In the genomic region with DNA sequence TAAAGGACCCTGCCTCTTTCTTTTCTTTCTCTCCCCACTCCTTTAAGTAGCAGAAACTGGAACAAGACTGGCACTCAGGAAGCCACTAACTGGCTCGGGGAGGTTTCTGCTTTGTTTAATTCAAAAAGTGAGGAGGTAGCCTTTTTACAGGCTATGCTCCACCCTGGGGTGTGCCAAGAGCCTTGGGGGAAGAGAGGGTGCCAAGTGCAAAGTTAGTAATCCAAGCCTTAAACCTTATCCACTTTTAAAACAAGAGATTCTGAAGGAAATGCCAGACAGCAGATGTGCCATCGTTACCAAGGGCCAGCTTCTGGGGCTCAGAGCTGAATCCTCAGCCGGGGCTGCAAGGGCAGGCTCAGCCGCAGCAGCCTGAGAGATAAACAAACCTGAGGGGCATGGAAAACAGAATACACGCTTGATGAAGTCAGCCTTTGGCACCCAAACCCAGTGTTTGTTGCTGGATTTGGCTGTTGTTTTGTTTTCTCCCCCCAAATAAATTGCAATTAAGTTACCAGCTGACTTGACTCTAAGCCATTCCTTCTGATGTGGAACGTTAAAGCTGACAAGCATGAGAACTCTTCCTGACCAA, we compare ENCODE assay signal across 9 mouse cellular contexts.
DNase-seq lines count a peak whose midpoint lies in the region; ATAC-seq and TF ChIP-seq lines count a peak whose summit lies in the region.
"Had no signal": no experiment of that assay in that cellular context is flagged by ENCODE, and none has a peak within 500 bp of the region (broad histone marks: within the 10 kb centered on the region; RNA-seq: fewer than 3 reads in every experiment).

No protein-coding gene starts in this region.

- no peak for DNase-seq in forebrain, embryonic 10.5 days (ENCODE audit: extremely low spot score, low spot score)
- DNase-seq in forebrain, embryonic 11.5 days (ENCODE audit: low spot score): no peak
- DNase-seq in midbrain, embryonic 10.5 days (ENCODE audit: low spot score): no peak
- peak; percentile 19 for DNase-seq in limb, embryonic 14.5 days (ENCODE audit: low spot score)
- no peak for DNase-seq in cerebellum, postnatal 25 days
- no peak for DNase-seq in ovary, postnatal 10 days (ENCODE audit: low spot score)

- TF ChIP-seq POLR2A in limb, embryonic 14.5 days (IDR thresholded peaks at IDR 0.05; ENCODE audit: borderline replicate concordance, extremely low read depth, insufficient read depth, insufficient read length): no peak

- H3K4me1 ChIP-seq in forebrain, embryonic 10.5 days: peaks cover 53% of the 10 kb centered on the region
- H3K4me1 ChIP-seq in forebrain, embryonic 11.5 days (replicated peaks; ENCODE audit: control insufficient read depth, insufficient read depth, low read length): peaks cover 2% of the 10 kb centered on the region
- peaks cover 57% of the 10 kb centered on the region for H3K4me1 ChIP-seq in midbrain, embryonic 10.5 days
- H3K4me1 ChIP-seq in midbrain, embryonic 13.5 days (replicated peaks): peaks cover 23% of the 10 kb centered on the region
- H3K4me1 ChIP-seq in limb, embryonic 14.5 days (ENCODE audit: control insufficient read depth, insufficient read depth, low read length): peaks cover 45% of the 10 kb centered on the region
- peaks cover 3% of the 10 kb centered on the region; the same call in 1 of the 2 replicates for H3K4me1 ChIP-seq in stomach, embryonic 15.5 days

- no peaks in the 10 kb centered on the region for H3K9me3 ChIP-seq in forebrain, embryonic 10.5 days
- H3K9me3 ChIP-seq in forebrain, embryonic 11.5 days (ENCODE audit: control insufficient read depth, low read length): no peaks in the 10 kb centered on the region
- no peaks in the 10 kb centered on the region for H3K9me3 ChIP-seq in midbrain, embryonic 10.5 days (replicated peaks)
- no peaks in the 10 kb centered on the region for H3K9me3 ChIP-seq in midbrain, embryonic 13.5 days
- no peaks in the 10 kb centered on the region for H3K9me3 ChIP-seq in limb, embryonic 14.5 days (ENCODE audit: control insufficient read depth, low read length)
- H3K9me3 ChIP-seq in stomach, embryonic 15.5 days: no peaks in the 10 kb centered on the region

- H3K27me3 ChIP-seq in forebrain, embryonic 10.5 days (ENCODE audit: poor library complexity, severe bottlenecking): peaks cover 29% of the 10 kb centered on the region
- peaks cover 2% of the 10 kb centered on the region; the same call in 1 of the 2 replicates for H3K27me3 ChIP-seq in forebrain, embryonic 11.5 days (ENCODE audit: control insufficient read depth, insufficient read depth, low read length)
- no peaks in the 10 kb centered on the region; the same call in 1 of the 2 replicates for H3K27me3 ChIP-seq in midbrain, embryonic 10.5 days (ENCODE audit: low read depth, poor library complexity, severe bottlenecking)
- 0 out of 2 replicates have a peak, but pooled peaks cover 3% of the 10 kb centered on the region for H3K27me3 ChIP-seq in midbrain, embryonic 13.5 days
- no peaks in the 10 kb centered on the region for H3K27me3 ChIP-seq in limb, embryonic 14.5 days (ENCODE audit: control insufficient read depth, insufficient read depth, low read length)
- H3K27me3 ChIP-seq in stomach, embryonic 15.5 days (replicated peaks): no peaks in the 10 kb centered on the region

- peak overlapping the region; percentile 1; the same call in 1 of the 2 replicates for H3K27ac ChIP-seq in forebrain, embryonic 10.5 days
- H3K27ac ChIP-seq in forebrain, embryonic 11.5 days (ENCODE audit: low read depth, low read length): no peak overlapping the region
- 0 out of 2 replicates have a peak overlapping the region, but pooled peaks have one; percentile 17 for H3K27ac ChIP-seq in midbrain, embryonic 10.5 days (replicated peaks)
- H3K27ac ChIP-seq in midbrain, embryonic 13.5 days: no peak overlapping the region
- H3K27ac ChIP-seq in limb, embryonic 14.5 days (replicated peaks; ENCODE audit: low read depth, low read length): peak overlapping the region; percentile 59
- no peak overlapping the region for H3K27ac ChIP-seq in stomach, embryonic 15.5 days

- H3K36me3 ChIP-seq in forebrain, embryonic 10.5 days (replicated peaks): no peaks in the 10 kb centered on the region
- no peaks in the 10 kb centered on the region for H3K36me3 ChIP-seq in forebrain, embryonic 11.5 days (ENCODE audit: control insufficient read depth, insufficient read depth, low read length)
- H3K36me3 ChIP-seq in midbrain, embryonic 10.5 days: no peaks in the 10 kb centered on the region
- no peaks in the 10 kb centered on the region for H3K36me3 ChIP-seq in midbrain, embryonic 13.5 days
- H3K36me3 ChIP-seq in limb, embryonic 14.5 days (ENCODE audit: control insufficient read depth, insufficient read depth, low read length): no peaks in the 10 kb centered on the region
- no peaks in the 10 kb centered on the region for H3K36me3 ChIP-seq in stomach, embryonic 15.5 days

- no peak overlapping the region for H3K4me2 ChIP-seq in forebrain, embryonic 11.5 days (ENCODE audit: low read depth, low read length, severe bottlenecking)
- no peak overlapping the region for H3K4me2 ChIP-seq in midbrain, embryonic 13.5 days (replicated peaks)
- peak overlapping the region; percentile 73 for H3K4me2 ChIP-seq in limb, embryonic 14.5 days (replicated peaks; ENCODE audit: low read depth, low read length, severe bottlenecking)
- H3K4me2 ChIP-seq in stomach, embryonic 15.5 days: peak overlapping the region; percentile 36

- peak overlapping the region; percentile 51 for H3K4me3 ChIP-seq in forebrain, embryonic 10.5 days
- H3K4me3 ChIP-seq in forebrain, embryonic 11.5 days (ENCODE audit: low read depth, low read length): no peak overlapping the region
- H3K4me3 ChIP-seq in midbrain, embryonic 10.5 days: peak overlapping the region; percentile 23
- no peak overlapping the region for H3K4me3 ChIP-seq in midbrain, embryonic 13.5 days (replicated peaks)
- peak overlapping the region; percentile 40 for H3K4me3 ChIP-seq in limb, embryonic 14.5 days (replicated peaks; ENCODE audit: low read length)
- peak overlapping the region; percentile 22 for H3K4me3 ChIP-seq in stomach, embryonic 15.5 days (replicated peaks)
- H3K4me3 ChIP-seq: erythroblast, embryonic 14.5 days had no signal

- WGBS in forebrain, embryonic 10.5 days: 46% methylated on average over 6 of the region's 6 CpGs
- 42% methylated on average over 6 of the region's 6 CpGs for WGBS in forebrain, embryonic 11.5 days
- 44% methylated on average over 6 of the region's 6 CpGs for WGBS in midbrain, embryonic 10.5 days
- 42% methylated on average over 6 of the region's 6 CpGs for WGBS in midbrain, embryonic 13.5 days
- WGBS in limb, embryonic 14.5 days: 27% methylated on average over 6 of the region's 6 CpGs
- WGBS in stomach, embryonic 15.5 days: 24% methylated on average over 6 of the region's 6 CpGs

- no peak overlapping the region for H3K9ac ChIP-seq in forebrain, embryonic 11.5 days (ENCODE audit: low read length)
- no peak overlapping the region for H3K9ac ChIP-seq in midbrain, embryonic 13.5 days (replicated peaks)
- peak overlapping the region; percentile 56 for H3K9ac ChIP-seq in limb, embryonic 14.5 days (ENCODE audit: low read depth, low read length, severe bottlenecking)
- H3K9ac ChIP-seq in stomach, embryonic 15.5 days: no peak overlapping the region

- no peak for ATAC-seq in forebrain, embryonic 11.5 days (replicated peaks; ENCODE audit: low FRiP score)
- no peak for ATAC-seq in midbrain, embryonic 13.5 days
- no peak for ATAC-seq in limb, embryonic 14.5 days (ENCODE audit: low FRiP score, low read depth)
- no peak for ATAC-seq in stomach, embryonic 15.5 days (ENCODE audit: insufficient read depth, low FRiP score, low read depth)

Comparison
In these comparisons a context has a peak if more than half of its experiments do, and no peak if none do; other contexts are left out.
1. H3K27ac ChIP-seq: peak in forebrain, embryonic 10.5 days (single experiment), midbrain, embryonic 10.5 days (single experiment) and limb, embryonic 14.5 days (single experiment); none in forebrain, embryonic 11.5 days (single experiment), midbrain, embryonic 13.5 days (single experiment) and stomach, embryonic 15.5 days (single experiment).
2. H3K4me3 ChIP-seq: peak in forebrain, embryonic 10.5 days (single experiment), midbrain, embryonic 10.5 days (single experiment), limb, embryonic 14.5 days (single experiment) and stomach, embryonic 15.5 days (single experiment); none in forebrain, embryonic 11.5 days (single experiment) and midbrain, embryonic 13.5 days (single experiment).
3. H3K4me2 ChIP-seq: peak in limb, embryonic 14.5 days (single experiment) and stomach, embryonic 15.5 days (single experiment); none in forebrain, embryonic 11.5 days (single experiment) and midbrain, embryonic 13.5 days (single experiment).